Mouse (Mus musculus) ES-E14 (cell line): ENCODE data around the gene Dcp1a.
A peak's percentile ranks its signal among the peaks of the same experiment; 100 is the strongest.

ENCODE experiments used
- HCFC1 ChIP-seq: IDR thresholded peaks from 2 replicates; pipeline ENCODE4 v1.6.1; 2012; ENCODE audit warnings: low read length, inconsistent platforms, borderline replicate concordance; ENCODE audit not compliant: insufficient read depth
- ZC3H11A ChIP-seq: IDR thresholded peaks from 2 replicates; pipeline ENCODE4 v1.6.1; 2012; ENCODE audit warnings: low read depth, mild to moderate bottlenecking, inconsistent platforms, low read length, borderline replicate concordance
- ZNF384 ChIP-seq: IDR thresholded peaks from 2 replicates; pipeline ENCODE4 v1.6.1; 2012; ENCODE audit warnings: low read depth, low read length, inconsistent platforms

- TF ChIP-seq HCFC1 (no peak), ZNF384 (peak; percentile 61; the same call in 1 of the 2 replicates), ZC3H11A (no peak)
Observed at GRCm38 (mm10) chr14:30551981-30552380, 72.6 kb downstream of the Dcp1a start.
